Mouse (Mus musculus) heart, embryonic 14.5 days (tissue): Measurements from ENCODE around the gene Mlh1. TPM values are rescaled to one million over a fixed set of nuclear protein-coding genes. Genes with fewer than 3 reads are reported as not detected.

Experiments used
- ATAC-seq: fragments of 200-750 bp; cut with Nextera tagmentation; 2 replicates; pipeline ENCODE4 v1.8.0; 2017; ENCODE audit warnings: low read depth, moderate TSS enrichment; ENCODE audit not compliant: insufficient number of reproducible peaks, insufficient read depth, low FRiP score
- H3K27ac ChIP-seq, 2 experiments: fragments of 200-500 bp in 1 of 2; fragments of 300-500 bp in 1 of 2; sonication (generic) in 1 of 2; replicated peaks in 1 of 2; 2 replicates each; pipeline ENCODE4 v1.5.1; 2012 to 2014; ENCODE audit warnings: low read depth in 2 of 2, low read length in 2 of 2, control low read depth in 1 of 2, mild to moderate bottlenecking in 1 of 2, mixed read lengths in 1 of 2; ENCODE audit not compliant: control insufficient read depth in 1 of 2, insufficient read depth in 1 of 2
- H3K27me3 ChIP-seq: fragments of 300-500 bp; sonication (generic); 2 replicates; pipeline ENCODE4 v1.6.1; 2014; ENCODE audit warnings: mild to moderate bottlenecking, low read length, control low read depth; ENCODE audit not compliant: control insufficient read depth, insufficient read depth
- H3K36me3 ChIP-seq: fragments of 300-500 bp; sonication (generic); 2 replicates; pipeline ENCODE4 v1.6.1; 2014; ENCODE audit warnings: mild to moderate bottlenecking, control low read depth, low read length, mixed read lengths; ENCODE audit not compliant: control insufficient read depth, insufficient read depth
- H3K4me1 ChIP-seq, 2 experiments: fragments of 200-500 bp in 1 of 2; fragments of 300-500 bp in 1 of 2; sonication (generic) in 1 of 2; 2 replicates each; pipeline ENCODE4 v1.6.1; 2012 to 2014; ENCODE audit warnings: low read length in 2 of 2, control low read depth in 1 of 2, mixed read lengths in 1 of 2; ENCODE audit not compliant: control insufficient read depth in 2 of 2, insufficient read depth in 2 of 2
- H3K4me2 ChIP-seq: fragments of 300-500 bp; sonication (generic); 2 replicates; pipeline ENCODE4 v1.6.1; 2014; ENCODE audit warnings: mild to moderate bottlenecking, low read length
- H3K4me3 ChIP-seq, 2 experiments: fragments of 200-500 bp in 1 of 2; fragments of 300-500 bp in 1 of 2; sonication (generic) in 1 of 2; 2 replicates each; pipeline ENCODE4 v1.5.1; 2012 to 2014; ENCODE audit warnings: low read length in 2 of 2, mild to moderate bottlenecking in 2 of 2, control low read depth in 1 of 2, low read depth in 1 of 2, moderate library complexity in 1 of 2; ENCODE audit not compliant: control insufficient read depth in 1 of 2, insufficient read depth in 1 of 2
- H3K9ac ChIP-seq: fragments of 300-500 bp; sonication (generic); 2 replicates; pipeline ENCODE4 v1.6.1; 2014; ENCODE audit warnings: mild to moderate bottlenecking, low read length
- H3K9me3 ChIP-seq: fragments of 300-500 bp; sonication (generic); 2 replicates; pipeline ENCODE4 v1.6.1; 2016; ENCODE audit warnings: low read length, control low read depth; ENCODE audit not compliant: control insufficient read depth
- WGBS: fragments of 180-500 bp; shearing (Covaris S2); extraction: QIAGEN DNeasy Blood & Tissue Kit; methylation state at CpG from one replicate; pipeline ENCODE4 v1.1.7; 2014; 5-methylcytosine and 5-hydroxymethylcytosine counted together
- polyA plus RNA-seq: library from polyadenylated mRNA; unstranded; fragments of >200 nt; fragmentation: Nextera tagmentation; extraction: Ambion mirVana; gene quantifications from 2 replicates; pipeline ENCODE4 v1.2.1, GENCODE M21; 2014

Gene Mlh1
- polyA plus RNA-seq, 1 experiment from 2014 or later: 34.1 TPM

DNA sequence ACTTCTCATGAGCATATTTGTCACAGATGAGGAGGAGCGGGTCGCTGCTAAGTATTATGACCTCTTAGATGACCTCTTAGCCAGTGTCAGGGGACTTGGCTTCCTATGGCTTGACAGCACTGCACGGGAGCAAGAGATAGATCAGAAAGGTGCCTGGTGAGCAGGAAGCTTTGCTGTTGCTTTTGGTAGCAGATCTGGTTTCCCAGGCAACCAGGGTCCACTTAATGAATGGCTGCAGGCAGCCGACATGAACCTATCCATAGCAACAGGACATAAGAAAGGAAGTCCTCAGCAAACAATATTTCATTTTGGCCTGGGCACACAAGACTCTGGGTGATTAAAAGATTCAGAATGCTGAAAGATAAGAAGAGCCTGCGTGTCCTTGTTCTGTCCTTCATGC, 14.1 kb upstream of the Mlh1 start:
- no peak overlapping the region for H3K4me3 ChIP-seq
- no peak for ATAC-seq
- H3K4me1 ChIP-seq: peaks cover 3 to 11% of the 10 kb centered on the region in 2 experiments; a peak in 3 of 4 replicates
- H3K27me3 ChIP-seq: no peaks in the 10 kb centered on the region
- no peak overlapping the region for H3K4me2 ChIP-seq
- no peak overlapping the region for H3K9ac ChIP-seq
- 13% methylated on average over 5 of the region's 5 CpGs for WGBS
- H3K36me3 ChIP-seq: no peaks in the 10 kb centered on the region
- no peak overlapping the region for H3K27ac ChIP-seq
- no peaks in the 10 kb centered on the region; the same call in 1 of the 2 replicates for H3K9me3 ChIP-seq

DNA sequence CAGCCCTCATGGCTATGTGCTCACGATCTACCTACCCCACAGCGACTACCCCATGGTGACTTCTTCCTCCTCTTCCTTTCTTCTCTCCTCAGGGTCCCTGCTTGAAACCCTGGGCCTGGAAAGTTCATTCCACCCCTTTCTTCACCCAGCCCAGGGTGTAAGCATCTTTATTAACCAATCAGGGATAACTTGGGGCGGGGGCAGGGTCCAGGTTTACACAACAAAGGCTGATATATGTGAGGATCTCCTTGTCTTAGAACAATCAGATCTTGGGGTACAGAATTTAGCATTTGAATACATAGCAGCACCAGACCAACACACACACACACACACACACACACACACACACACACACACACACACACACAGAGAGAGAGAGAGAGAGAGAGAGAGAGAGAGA, 13.5 kb upstream of the Mlh1 start:
- WGBS: 61% methylated on average over 3 of the region's 3 CpGs
- no peak for ATAC-seq
- H3K27ac ChIP-seq: no peak overlapping the region
- no peak overlapping the region for H3K9ac ChIP-seq
- H3K4me1 ChIP-seq: peaks cover 3 to 11% of the 10 kb centered on the region in 2 experiments; a peak in 3 of 4 replicates
- H3K9me3 ChIP-seq: no peaks in the 10 kb centered on the region; the same call in 1 of the 2 replicates
- no peaks in the 10 kb centered on the region for H3K36me3 ChIP-seq
- no peaks in the 10 kb centered on the region for H3K27me3 ChIP-seq
- H3K4me2 ChIP-seq: no peak overlapping the region
- no peak overlapping the region for H3K4me3 ChIP-seq

DNA sequence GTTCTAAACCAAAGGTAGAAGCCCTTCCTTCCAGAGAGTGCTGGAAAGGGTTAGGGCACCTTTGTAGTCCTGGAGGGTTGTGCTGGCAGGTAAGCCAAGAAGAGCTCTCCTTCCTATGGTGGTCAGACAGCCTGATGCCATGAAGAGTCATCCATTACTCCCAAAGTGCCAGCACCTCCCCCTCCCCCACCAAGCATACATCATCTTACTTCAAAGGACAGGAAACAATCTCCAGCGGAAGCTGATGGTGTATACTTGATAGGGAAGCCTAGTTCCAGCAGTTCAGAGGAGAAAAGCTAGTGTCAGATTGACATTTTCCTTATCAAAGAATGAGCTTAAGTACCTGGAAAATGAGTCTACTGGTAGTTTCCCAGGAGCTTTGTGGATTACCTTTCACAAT, 3.6 kb upstream of the Mlh1 start:
- Histone ChIP-seq H3K27ac (no peak overlapping the region), H3K4me1 (peaks cover 5 to 44% of the 10 kb centered on the region in 2 experiments), H3K4me3 (peak overlapping the region; percentile 4 to 87; a peak in 3 of 4 replicates), H3K36me3 (peaks cover 55% of the 10 kb centered on the region), H3K27me3 (no peaks in the 10 kb centered on the region), H3K9me3 (no peaks in the 10 kb centered on the region), H3K9ac (peak overlapping the region; percentile 47; the same call in 1 of the 2 replicates), H3K4me2 (peak overlapping the region; percentile 81)
- ATAC-seq: no peak
- 12% methylated on average over 1 of the region's 1 CpGs for WGBS

DNA sequence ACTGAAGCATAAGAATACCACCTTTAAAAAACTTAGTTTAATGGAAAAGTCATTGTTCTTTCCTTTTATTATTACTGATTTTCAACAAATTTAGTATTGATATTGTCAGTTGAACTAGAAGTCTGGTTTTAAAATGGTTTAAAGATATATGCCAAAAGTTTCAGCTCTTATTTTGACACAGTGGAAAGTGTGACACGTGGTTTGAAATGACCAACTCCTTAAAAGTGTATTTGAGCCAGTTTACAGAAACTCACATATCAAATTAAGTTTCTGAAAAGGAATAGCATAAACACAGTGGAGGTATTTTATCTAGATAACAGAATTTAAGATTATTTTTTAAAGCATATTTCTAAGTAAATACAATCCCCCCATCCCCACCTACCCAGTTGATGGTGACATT, 2.4 kb upstream of the Mlh1 start:
- Histone ChIP-seq H3K27me3 (no peaks in the 10 kb centered on the region), H3K9ac (no peak overlapping the region), H3K27ac (no peak overlapping the region), H3K4me1 (peaks cover 5 to 46% of the 10 kb centered on the region in 2 experiments), H3K4me2 (peak overlapping the region; percentile 81), H3K36me3 (peaks cover 46% of the 10 kb centered on the region), H3K9me3 (no peaks in the 10 kb centered on the region), H3K4me3 (peak overlapping the region in 1 of 2 experiments; percentile 87; a peak in 2 of 4 replicates)
- ATAC-seq: no peak
- 76% methylated on average over 1 of the region's 1 CpGs for WGBS

DNA sequence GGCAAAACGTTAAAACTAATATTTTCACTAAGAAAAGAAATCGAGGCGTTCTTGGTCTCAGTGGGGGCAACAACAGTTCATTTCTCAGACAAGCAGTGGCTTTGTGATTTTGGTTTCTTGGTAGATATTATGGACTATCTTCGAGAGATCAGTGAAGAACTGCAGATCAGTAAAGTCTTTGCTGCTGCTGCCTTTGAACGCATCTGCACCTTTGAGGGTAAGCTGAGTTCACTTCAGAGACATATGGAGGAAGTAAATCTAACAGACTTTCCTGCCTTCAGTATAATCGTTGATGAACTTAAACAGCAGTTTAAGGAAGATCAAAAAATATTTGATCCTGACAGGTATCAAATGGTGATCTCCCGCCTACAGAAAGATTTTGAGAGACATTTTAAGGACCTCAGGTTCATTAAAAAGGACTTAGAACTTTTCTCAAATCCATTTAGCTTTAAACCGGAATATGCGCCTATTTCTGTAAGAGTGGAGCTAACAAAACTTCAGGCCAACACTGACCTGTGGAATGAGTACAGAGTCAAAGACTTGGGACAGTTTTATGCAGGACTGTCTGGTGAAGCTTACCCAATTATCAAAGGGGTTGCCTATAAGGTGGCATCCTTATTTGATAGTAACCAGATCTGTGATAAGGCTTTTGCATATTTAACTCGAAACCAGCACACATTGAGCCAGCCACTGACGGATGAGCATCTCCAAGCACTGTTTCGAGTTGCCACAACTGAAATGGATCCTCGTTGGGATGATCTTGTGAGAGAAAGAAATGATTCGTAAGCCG, 1.6 kb upstream of the Mlh1 start:
- Histone ChIP-seq H3K27me3 (no peaks in the 10 kb centered on the region), H3K36me3 (peaks cover 39% of the 10 kb centered on the region), H3K4me3 (peak overlapping the region; percentile 87 to 95), H3K4me2 (peak overlapping the region; percentile 81), H3K27ac (peak overlapping the region in 1 of 2 experiments; percentile 98; a peak in 2 of 4 replicates), H3K9me3 (no peaks in the 10 kb centered on the region), H3K9ac (peak overlapping the region; percentile 97), H3K4me1 (peaks cover 5 to 46% of the 10 kb centered on the region in 2 experiments)
- 59% methylated on average over 15 of the region's 15 CpGs for WGBS
- no peak for ATAC-seq

DNA sequence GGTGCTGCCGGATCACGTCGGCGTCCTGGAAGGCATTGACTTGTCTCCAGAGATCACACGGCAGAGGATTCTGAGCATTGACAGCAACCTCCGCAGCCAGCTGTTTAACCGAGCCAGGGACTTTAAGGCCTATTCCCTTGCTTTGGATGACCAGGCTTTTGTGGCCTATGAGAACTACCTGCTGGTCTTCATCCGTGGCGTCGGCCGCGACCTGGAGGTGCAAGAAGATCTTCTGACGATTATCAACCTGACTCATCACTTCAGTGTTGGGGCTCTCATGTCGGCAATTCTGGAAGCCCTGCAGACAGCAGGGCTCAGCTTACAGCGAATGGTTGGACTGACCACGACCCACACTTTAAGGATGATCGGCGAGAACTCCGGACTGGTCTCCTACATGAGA, 765 bp upstream of the Mlh1 start:
- Histone ChIP-seq H3K4me1 (peaks cover 5 to 48% of the 10 kb centered on the region in 2 experiments), H3K4me3 (peak overlapping the region; percentile 87 to 95), H3K9ac (peak overlapping the region; percentile 97), H3K9me3 (no peaks in the 10 kb centered on the region), H3K27ac (peak overlapping the region; percentile 98), H3K27me3 (no peaks in the 10 kb centered on the region), H3K4me2 (peak overlapping the region; percentile 81), H3K36me3 (peaks cover 39% of the 10 kb centered on the region)
- WGBS: 6% methylated on average over 19 of the region's 19 CpGs
- ATAC-seq: no peak

DNA sequence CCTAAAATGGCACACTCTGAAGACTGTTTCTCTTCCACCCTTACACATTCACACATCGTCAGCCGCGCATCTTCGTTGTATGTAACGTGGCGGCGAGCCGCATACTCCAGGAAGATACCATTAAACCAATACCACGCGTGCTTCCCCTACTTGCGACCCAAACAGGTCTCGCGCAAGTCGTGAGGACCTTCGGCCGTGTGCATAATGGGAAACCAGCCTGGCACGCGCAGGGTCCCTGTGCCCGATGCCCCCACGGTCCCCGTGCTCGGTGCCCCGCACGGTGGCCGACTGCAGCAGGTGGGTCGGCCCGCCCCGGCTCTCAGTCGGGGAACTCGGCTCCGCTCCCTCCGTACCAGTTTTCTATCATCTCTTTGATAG, 546 bp downstream of the Mlh1 start:
- H3K4me3 ChIP-seq: peak overlapping the region; percentile 87 to 99
- ATAC-seq: peak; percentile 54
- no peaks in the 10 kb centered on the region for H3K9me3 ChIP-seq
- H3K4me1 ChIP-seq: peaks cover 5 to 44% of the 10 kb centered on the region in 2 experiments
- H3K27ac ChIP-seq: peak overlapping the region; percentile 93 to 96
- peak overlapping the region; percentile 76 for H3K9ac ChIP-seq
- under 1% methylated on average over 32 of the region's 32 CpGs for WGBS
- H3K4me2 ChIP-seq: peak overlapping the region; percentile 70
- H3K27me3 ChIP-seq: no peaks in the 10 kb centered on the region
- peaks cover 39% of the 10 kb centered on the region for H3K36me3 ChIP-seq
